Mouse (Mus musculus): ENCODE measurements around the gene Procr. TPM values are rescaled to one million over a fixed set of nuclear protein-coding genes. Genes with fewer than 3 reads are reported as not detected.
"Not testable (repeated sequence)": the region's sequence is repeated elsewhere in the genome, so short reads cannot be mapped to it uniquely, and the experiment has no call there.

The Procr gene
- total RNA-seq (2021): 10 to 100 TPM; 27.0 to 72.3 TPM
- long read RNA-seq, experiment 1, transcript Procr-201 (4 exons, 1,597 nt): major isoform, 31 of 56 reads
- long read RNA-seq, experiment 1, partial matches to known transcripts: 18 of 56 reads
- long read RNA-seq, experiment 1, other reads (novel, unspliced or antisense): 7 of 56 reads
- long read RNA-seq, experiment 2, transcript Procr-201 (4 exons, 1,597 nt): major isoform, 37 of 55 reads
- long read RNA-seq, experiment 2, partial matches to known transcripts: 16 of 55 reads
- long read RNA-seq, experiment 2, other reads (novel, unspliced or antisense): 2 of 55 reads

GRCm38 (mm10) chr2:155751014-155751786 is at the start of gene Procr:
TSS of gene Procr (plus strand) at chr2:155751117.
- DNase-seq: peak; percentile 76 to 81

DNA sequence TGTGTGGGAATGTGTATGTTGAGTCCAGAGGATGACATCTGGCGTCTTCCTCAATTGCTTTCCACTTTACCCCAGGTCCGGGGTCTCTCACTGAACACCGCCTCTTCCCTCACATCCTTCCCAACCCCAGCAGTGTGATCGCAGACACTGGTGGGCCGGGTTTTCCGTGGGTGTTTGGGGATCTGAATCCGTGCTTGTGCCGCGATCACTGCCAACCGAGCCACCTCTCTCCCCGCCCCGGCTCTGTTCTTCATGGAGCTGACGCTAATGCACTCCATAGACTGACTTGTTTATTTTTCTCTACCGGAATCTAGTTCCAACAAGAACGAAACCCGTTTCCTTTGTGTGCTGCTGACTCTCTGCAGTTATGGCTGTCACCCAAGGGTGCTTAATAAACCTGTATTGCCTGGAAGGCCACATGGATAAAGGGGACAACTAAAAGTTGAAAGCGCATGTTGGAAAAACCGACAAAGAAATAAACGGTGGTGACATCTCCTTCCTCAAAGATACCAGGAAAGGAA is 49.5 kb upstream of the Procr start:
- no peak for DNase-seq

DNA sequence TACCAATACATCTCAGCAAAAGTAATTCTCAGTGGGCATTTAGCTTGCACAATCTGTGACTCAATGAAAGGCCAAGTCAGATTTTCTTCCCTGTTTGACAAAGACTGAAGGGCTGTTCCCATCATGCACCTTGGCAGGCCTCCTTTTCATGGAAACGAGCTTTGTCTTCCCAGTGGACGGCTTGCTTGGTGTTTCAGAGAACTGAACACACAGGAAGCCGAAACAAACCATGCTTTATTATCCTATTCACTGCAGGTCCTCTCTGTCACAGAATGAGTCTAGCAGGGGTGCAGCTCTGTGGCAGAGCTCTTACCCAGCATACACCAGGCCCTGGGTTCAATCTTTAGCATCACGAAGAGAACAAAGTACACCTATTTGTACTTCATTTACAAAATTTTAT is 47.3 kb upstream of the Procr start:
- peak in 1 of 2 experiments; percentile 37 for DNase-seq

GRCm38 (mm10) chr2:155707251-155707650 is 43.7 kb upstream of the Procr start:
- DNase-seq: peak; percentile 68 to 77

GRCm38 (mm10) chr2:155710557-155710956 is 40.4 kb upstream of the Procr start:
- no peak for DNase-seq

DNA sequence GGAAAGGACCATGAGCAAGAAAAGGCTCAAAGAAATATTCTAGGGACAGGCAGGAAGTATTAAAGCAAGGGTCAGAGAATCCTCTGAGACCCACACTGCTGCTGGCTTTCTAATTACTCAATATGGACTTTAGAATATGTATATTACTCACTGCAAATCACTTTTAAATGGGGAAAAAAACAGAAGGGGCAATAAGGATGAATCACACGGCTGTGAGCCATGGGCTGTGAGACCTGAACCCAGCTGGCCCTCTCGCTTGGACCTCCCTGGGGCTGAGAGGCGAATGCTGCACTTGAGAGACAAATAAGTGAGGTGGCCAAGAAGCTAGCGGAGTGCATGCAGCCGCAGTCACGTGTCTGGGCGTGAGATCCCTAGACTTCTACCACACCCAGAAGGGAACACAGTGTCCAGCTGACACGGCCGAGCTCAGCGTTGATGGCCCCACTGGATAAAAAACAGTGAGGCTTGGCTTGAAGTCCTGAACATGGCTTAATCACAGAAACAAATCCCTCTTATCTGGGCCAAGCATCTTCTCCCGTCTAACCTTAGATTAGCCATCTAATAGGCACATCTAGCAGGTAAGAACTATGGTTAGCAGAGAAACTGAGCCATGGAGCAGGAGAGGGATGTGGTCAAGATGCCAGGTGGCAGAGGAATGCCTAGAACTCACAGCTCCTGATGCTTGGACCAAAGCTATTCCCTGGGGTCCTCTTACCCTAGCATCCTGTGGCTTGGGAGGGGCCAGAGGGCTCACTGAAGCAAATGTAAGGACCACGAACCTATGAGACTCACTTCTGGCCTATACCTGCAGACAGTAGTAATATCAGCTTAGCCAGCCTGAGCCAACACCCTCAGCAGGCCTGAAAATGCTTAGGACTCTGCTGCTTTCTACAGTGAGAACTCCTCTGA is 33.6 kb upstream of the Procr start:
- no peak for DNase-seq

GRCm38 (mm10) chr2:155720585-155720984 is 30.3 kb upstream of the Procr start:
- no peak for DNase-seq

GRCm38 (mm10) chr2:155724036-155724435 is 26.9 kb upstream of the Procr start:
- DNase-seq: no peak

DNA sequence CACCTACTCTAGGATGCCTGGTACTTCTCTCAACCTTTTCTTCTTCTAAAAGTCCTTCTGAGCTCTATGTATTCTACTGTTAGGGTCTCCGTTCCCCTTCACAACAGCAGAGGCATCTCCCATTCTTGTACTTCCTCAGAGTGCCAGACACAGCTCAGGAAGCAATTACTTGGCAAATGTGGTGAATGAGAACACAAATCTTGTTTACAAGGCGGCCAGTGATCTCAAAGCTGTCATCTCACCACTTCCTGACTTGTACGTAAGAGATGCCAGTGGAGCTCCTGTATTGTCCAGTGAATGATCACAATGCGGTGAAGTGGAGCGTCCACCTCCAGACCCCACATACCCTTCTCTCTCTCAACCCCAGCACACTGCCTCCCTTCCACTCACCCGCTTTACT is 26.4 kb upstream of the Procr start:
- DNase-seq: no peak

DNA sequence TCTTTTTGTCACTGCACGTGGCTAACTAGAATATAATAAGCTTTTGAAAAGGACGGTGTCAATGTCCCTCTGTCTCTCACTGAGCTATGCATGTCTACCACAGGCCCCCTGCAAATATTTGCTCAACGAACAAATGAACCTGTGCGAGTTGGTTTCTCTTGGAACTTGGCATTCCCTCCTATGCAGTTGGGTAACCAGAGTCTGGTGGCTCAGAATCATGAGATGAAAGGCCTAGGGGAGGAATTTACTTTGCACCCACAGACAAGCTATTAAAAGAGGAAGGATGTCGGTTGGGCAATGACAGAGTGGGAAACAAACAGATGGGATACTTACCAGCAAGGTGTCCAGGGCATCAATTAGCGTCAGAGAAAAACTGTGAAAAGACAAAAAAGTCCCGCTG is 24.6 kb upstream of the Procr start:
- no peak for DNase-seq

DNA sequence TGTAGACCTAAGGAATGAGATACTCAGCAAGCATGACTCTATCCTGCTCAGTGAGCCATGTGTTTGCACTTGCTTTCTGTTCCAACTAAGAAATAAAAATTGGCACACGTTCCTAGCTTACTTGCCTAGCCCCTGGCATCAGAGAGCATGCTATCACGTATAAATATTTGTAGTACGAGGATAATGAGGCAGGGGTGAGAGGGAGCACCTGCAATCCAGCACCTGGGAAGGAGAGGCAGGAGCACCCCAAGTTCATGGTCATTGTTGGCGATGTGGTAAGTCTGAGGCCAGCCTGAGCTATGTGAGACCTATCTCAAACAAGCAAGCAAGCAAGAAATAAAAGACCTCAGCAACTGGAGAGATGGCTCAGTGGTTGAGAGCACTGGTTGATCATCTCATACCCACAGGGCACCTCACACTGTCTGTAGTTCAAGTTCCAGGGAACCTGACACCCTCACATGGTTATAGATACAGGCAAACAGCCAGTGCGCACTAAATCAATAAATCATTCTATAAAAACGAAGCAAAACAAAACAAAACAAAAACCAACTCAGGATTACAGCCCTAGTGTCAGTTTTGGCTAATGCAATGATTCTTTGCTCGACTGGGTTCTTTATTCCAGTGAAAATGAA is 23.0 kb upstream of the Procr start:
- DNase-seq: no peak

DNA sequence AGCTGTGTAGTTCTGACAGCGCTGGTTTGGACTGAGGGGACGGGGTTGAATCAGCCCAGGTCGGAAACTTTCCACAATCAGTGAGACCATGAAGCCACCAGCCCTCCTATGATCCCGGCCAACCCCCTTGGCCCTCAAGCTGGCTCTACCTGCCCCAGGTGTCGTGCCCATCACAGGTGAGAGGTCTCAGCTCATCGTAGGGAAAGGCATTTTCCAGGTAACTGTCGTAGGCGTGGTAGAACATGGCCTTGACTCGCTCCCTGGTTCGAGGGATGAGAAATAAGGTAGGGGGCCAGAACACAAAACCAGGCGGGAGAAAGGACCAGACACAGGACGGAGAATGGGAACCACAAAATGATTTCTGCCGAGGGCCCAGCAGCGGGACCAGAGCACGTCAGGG is 22.2 kb upstream of the Procr start:
- no peak for DNase-seq

DNA sequence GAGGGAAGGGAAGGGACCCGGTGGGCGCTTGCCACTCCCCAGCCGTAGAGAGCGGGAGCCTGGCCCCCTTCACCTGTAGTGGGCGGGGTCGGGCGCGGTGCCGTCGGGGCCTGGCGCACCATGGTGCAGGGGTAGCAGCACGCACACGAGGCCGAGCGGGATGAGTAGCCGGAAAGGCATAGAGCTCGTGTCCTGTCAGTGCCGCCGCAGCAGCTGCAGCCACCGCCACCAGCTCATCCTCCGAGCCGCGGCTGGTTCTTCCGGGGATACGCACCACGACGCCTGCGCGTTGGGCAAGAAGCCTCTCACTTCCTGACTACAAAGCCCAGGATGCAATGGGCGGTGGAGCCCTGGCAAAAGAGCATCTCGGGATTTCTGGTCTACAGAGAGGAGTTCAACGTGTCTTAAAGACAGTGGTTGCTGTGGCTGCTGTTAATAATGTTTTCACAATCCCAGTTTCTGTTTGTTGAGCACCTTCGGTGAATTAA is 21.7 kb upstream of the Procr start, which contains the start of gene Edem2:
Edem2 (minus strand) TSS at position 318 of the 488 bp plus-strand sequence.
- peak; percentile 95 for DNase-seq

DNA sequence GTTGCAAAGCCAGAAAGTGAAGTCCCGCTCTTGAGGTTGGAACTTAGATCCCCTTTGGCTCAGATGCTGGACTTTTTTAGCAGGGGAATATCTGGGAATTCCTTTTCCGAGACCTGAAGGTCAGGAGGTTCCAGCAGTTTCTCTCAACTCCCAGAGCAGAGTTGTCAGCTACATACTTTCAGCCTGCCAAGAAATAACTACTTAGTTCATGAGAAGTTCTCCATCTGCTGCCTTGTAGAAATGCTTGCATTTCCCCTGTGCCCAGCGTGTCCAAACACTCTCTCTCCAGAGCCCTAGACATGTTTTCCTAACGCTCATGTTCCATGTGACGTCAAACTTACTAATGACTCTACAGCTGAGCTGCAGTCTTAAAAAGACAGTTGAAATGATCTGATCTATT is 15.8 kb upstream of the Procr start:
- DNase-seq: no peak

DNA sequence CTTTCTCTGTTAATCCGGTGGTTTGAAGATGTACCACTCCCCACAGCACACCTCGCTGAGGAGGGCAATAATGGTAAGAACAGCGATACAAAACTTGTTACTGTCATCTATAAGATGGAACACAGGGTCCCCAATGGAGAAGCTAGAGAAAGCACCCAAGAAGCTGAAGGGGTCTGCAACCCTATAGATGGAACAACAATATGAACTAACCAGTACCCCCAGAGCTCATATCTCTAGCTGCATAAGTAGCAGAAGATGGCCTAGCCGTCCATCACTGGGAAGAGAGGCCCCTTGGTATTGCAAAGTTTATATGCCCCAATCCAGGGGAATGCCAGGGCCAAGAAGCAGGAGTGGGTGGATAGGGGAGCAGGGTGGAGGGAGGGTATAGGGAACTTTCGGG is 15.2 kb upstream of the Procr start, which contains the start of gene Gm17581:
Gm17581 (minus strand) TSS at position 101 of the 400 bp plus-strand sequence.
- DNase-seq: not testable (repeated sequence)

DNA sequence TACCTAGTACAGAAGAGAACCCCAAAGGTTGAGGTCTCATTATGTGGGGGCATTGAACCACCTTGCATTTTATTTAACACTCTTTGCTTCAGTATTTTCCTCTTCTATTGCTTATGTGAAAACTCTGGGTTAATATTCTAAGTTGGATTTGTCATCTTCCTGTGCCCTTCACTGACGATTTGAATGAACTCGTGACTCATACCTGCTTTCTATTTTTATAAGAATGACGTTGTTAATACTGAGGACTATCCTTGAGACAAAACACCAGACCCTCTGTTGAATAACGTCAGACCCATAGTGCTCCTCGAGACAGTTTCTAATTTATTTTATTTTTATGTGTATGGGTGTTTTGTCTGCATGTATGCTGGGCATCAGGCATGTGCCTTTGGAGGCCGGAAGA is 14.0 kb upstream of the Procr start:
- no peak for DNase-seq

DNA sequence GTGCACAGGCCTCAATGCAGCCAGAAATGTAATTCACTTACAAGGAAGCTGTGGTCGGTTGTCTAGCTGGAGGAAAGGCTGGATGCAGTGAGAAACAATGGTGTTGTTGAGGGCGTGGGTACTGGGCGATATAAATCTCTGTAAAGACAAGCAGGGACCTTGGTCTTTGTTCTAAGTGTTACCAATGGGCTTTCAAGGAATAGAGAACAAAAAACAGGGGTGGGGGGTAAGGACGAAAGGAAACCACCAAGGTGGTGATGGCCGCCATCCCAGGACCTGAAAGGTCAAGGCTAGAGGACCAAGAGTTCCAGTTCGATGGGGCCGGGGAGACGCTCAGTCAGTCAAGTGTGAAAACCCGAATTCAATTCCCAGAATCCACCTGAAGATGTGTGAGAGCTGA is 13.1 kb upstream of the Procr start:
- DNase-seq: peak; percentile 24 to 38

DNA sequence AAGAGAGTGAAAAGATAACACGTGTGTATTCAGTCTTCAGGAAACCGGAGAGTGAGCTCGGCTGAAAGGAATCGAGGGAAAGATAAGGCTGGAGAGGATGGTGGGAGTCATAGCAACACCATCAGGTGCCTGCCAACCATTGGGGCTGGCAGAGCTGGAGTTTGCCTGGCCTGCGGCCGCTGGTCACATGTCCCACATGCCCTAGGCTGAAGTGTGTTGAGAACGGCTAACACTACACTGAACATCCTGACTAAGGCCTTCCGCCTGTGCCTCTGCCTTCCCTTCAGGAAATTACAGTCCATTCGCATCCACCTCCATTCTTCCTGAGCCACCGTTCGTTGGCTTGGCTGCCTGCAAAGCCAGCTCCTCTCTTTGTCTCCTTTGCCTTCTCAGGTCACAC is 8.7 kb upstream of the Procr start:
- no peak for DNase-seq

GRCm38 (mm10) chr2:155742931-155743337 is 8.0 kb upstream of the Procr start:
- DNase-seq: peak; percentile 76 to 81

DNA sequence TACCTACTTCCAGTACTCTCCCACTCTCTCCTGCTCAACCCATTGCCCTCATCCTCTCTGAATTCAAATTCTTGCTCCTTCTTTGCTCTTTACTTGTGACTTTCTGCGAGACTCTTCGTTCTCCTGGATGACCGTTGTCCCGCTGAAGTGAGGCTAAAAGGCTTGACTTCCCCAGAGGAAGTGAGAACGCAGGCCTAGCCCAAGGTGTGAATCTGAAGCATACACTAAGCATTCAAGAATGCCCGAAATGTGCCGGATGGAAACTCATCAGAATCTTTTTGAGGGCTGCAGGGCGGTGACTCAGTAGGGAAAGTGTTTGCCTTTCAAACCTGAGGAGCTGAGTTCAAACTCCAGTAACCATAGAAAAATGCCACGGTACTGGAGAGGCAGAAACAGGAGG is 7.6 kb upstream of the Procr start:
- DNase-seq: no peak

GRCm38 (mm10) chr2:155745487-155745886 is 5.4 kb upstream of the Procr start:
- no peak for DNase-seq
